Comparison of ENCODE assay signal across 22 mouse cellular contexts in the genomic region with DNA sequence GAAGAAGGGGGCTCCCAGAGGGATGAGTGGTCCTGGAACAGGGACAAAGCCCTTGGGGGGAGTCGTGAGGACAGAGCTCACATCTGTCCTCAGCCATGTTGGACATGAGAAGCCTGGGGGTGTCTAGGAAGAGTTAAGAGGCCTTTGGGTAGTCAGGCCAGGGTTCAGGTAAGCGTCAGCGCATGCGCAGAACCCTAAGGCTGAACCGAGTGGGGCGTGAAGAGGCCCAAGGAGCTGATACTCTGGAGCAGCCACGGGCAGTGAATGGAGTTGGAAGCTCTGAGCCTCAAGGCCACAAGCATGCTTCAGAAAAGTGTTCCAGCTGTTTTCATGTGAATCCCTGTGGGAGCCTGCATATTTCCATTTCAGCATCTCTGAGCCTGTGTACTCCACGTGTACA.
DNase-seq lines count a peak whose midpoint lies in the region; TF ChIP-seq lines count a peak whose summit lies in the region.
"Had no signal": no experiment of that assay in that cellular context is flagged by ENCODE, and none has a peak within 500 bp of the region (broad histone marks: within the 10 kb centered on the region; RNA-seq: fewer than 3 reads in every experiment).

No protein-coding gene starts in this region.

- intact Hi-C loops in left cerebral cortex, postnatal 25 days (cut with DNase I): no loop called here

- no peak for DNase-seq in testis, postnatal 10 days (ENCODE audit: low spot score)
- DNase-seq in ES-E14 (ENCODE audit: low read depth, low spot score) (no peak), ZHBTc4 (ENCODE audit: low read depth, low spot score) (peak; percentile 80)
- DNase-seq in gastrocnemius, adult 8-10 months (ENCODE audit: low spot score in 2 of 2): no peak
- DNase-seq in left cerebral cortex, adult 9 months (ENCODE audit: low spot score in 2 of 2): no peak
- DNase-seq in left cerebral cortex, postnatal 25 days (ENCODE audit: low spot score in 2 of 2): no peak
- DNase-seq: adrenal gland, adult 2 months; adrenal gland, postnatal 10 days; adrenal gland, postnatal 36 days; B cell, adult 2 months; cerebellum, adult 11-12 months; cerebellum, adult 2 months; cerebellum, adult 9-10 months; cerebellum, postnatal 10 days; cerebellum, postnatal 25 days; forebrain, postnatal 0 days had no signal

- H3K4me3 ChIP-seq in testis, adult 2 months (ENCODE audit: control insufficient read depth, low read depth, low read length): peak overlapping the region; percentile 66
- H3K4me3 ChIP-seq in ES-E14 (ENCODE audit: insufficient read depth in 1 of 2, low read depth in 1 of 2, low read length in 2 of 2, poor library complexity in 1 of 2, severe bottlenecking in 1 of 2): peak overlapping the region in 1 of 2 experiments; percentile 17; a peak in 1 of 4 replicates
- H3K4me3 ChIP-seq: embryonic facial prominence, embryonic 10.5 days; embryonic facial prominence, embryonic 12.5 days; forebrain, embryonic 13.5 days; forebrain, embryonic 15.5 days had no signal

- peaks cover 13% of the 10 kb centered on the region for H3K4me1 ChIP-seq in testis, adult 2 months (ENCODE audit: control insufficient read depth, insufficient read depth, low read length)
- H3K4me1 ChIP-seq in ES-E14 (ENCODE audit: control insufficient read depth in 2 of 2, insufficient read depth in 2 of 2, low read length in 2 of 2, poor library complexity in 1 of 2): peaks cover 8 to 27% of the 10 kb centered on the region in 2 experiments

- no peaks in the 10 kb centered on the region for H3K27me3 ChIP-seq in testis, adult 2 months (ENCODE audit: control insufficient read depth, insufficient read depth, low read length)
- H3K27me3 ChIP-seq: CH12.LX had no signal

- peak overlapping the region; percentile 44; the same call in 1 of the 2 replicates for H3K9ac ChIP-seq in ES-E14 (ENCODE audit: insufficient read depth, low read depth, low read length, poor library complexity, severe bottlenecking)
- H3K9ac ChIP-seq: embryonic facial prominence, embryonic 12.5 days; forebrain, embryonic 13.5 days; forebrain, embryonic 15.5 days; forebrain, postnatal 0 days had no signal

- H3K36me3 ChIP-seq in testis, adult 2 months (ENCODE audit: control insufficient read depth, insufficient read depth, low read length): no peaks in the 10 kb centered on the region
- peaks cover 23% of the 10 kb centered on the region for H3K36me3 ChIP-seq in ES-E14 (ENCODE audit: control insufficient read depth, insufficient read depth, low read length, poor library complexity, severe bottlenecking)
- H3K36me3 ChIP-seq: embryonic facial prominence, embryonic 10.5 days; embryonic facial prominence, embryonic 12.5 days; forebrain, embryonic 15.5 days had no signal

- H3K9me3 ChIP-seq in ES-E14 (ENCODE audit: control insufficient read depth, insufficient read depth, low read depth, low read length): no peaks in the 10 kb centered on the region
- H3K9me3 ChIP-seq: embryonic facial prominence, embryonic 10.5 days; embryonic facial prominence, embryonic 12.5 days; forebrain, embryonic 13.5 days; forebrain, embryonic 15.5 days had no signal

- no peak for TF ChIP-seq POLR2A in testis, adult 2 months (IDR thresholded peaks at IDR 0.05; ENCODE audit: control insufficient read depth, low read depth, low read length)

- peak overlapping the region; percentile 8; the same call in 1 of the 2 replicates for H3K27ac ChIP-seq in testis, adult 2 months (ENCODE audit: control insufficient read depth, insufficient read depth, low read depth, low read length)
- no peak overlapping the region for H3K27ac ChIP-seq in ES-E14 (ENCODE audit: insufficient read depth, low read depth, low read length, poor library complexity, severe bottlenecking)
- H3K27ac ChIP-seq: embryonic facial prominence, embryonic 10.5 days; embryonic facial prominence, embryonic 12.5 days; forebrain, embryonic 13.5 days; forebrain, embryonic 15.5 days had no signal

- TF ChIP-seq CTCF in testis, adult 2 months (IDR thresholded peaks at IDR 0.05; ENCODE audit: control insufficient read depth, insufficient read depth, insufficient replicate concordance, low read depth, low read length): no peak

- in situ Hi-C loops in ES-E14 (cut with MboI; ENCODE audit: low sequenced_read_pairs in 2 of 2, unreplicated experiment in 2 of 2): no loop called here

TF ChIP-seq in ES-E14, 5 proteins besides CTCF, POLR2A, EP300 and RAD21:
- no peak for TF ChIP-seq HCFC1 (IDR thresholded peaks at IDR 0.05; ENCODE audit: borderline replicate concordance, insufficient read depth, low read length)
- no peak for TF ChIP-seq MAFK (IDR thresholded peaks at IDR 0.05; ENCODE audit: insufficient read depth, low read depth, low read length)
- TF ChIP-seq ZNF384 (IDR thresholded peaks at IDR 0.05; ENCODE audit: low read depth, low read length): no peak
- no peak for TF ChIP-seq ZC3H11A (IDR thresholded peaks at IDR 0.05; ENCODE audit: borderline replicate concordance, low read depth, low read length)
- TF ChIP-seq CHD2 (IDR thresholded peaks at IDR 0.05; ENCODE audit: low read depth, low read length): no peak
